Comparison of ENCODE assay signal across 24 mouse cellular contexts in the genomic region with DNA sequence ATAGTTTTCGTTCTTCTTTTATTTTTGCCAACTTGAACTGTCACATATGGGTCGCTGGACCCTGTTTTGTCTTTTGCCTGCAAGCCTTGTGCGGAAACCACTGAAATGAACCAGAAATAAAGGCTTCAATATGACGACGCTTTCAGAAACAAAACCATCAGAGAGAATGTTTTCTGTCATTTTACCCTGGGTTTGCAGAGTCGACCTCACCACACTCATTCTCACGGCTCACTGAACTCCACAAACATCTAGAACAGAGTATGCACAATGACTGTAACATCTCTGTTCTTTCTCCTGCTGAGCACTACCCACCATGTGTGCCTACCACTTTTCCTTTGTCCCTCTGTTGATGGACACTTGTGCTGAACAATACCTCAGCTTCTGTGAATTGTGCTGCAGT.
A peak's percentile ranks its signal among the peaks of the same experiment; 100 is the strongest.
DNase-seq lines count a peak whose midpoint lies in the region; ATAC-seq and TF ChIP-seq lines count a peak whose summit lies in the region.
"Had no signal": no experiment of that assay in that cellular context is flagged by ENCODE, and none has a peak within 500 bp of the region (broad histone marks: within the 10 kb centered on the region; RNA-seq: fewer than 3 reads in every experiment).

No protein-coding gene starts in this region.

- no peak for ATAC-seq in forebrain, embryonic 13.5 days
- ATAC-seq: activated CD4-positive, CD25-positive, alpha-beta regulatory T cell, adult 4 months; CD4-positive, CD25-positive, alpha-beta regulatory T cell, adult 4 months; Patski had no signal

- no peak overlapping the region for H3K9ac ChIP-seq in CH12.LX (ENCODE audit: insufficient read depth, low read depth)
- no peak overlapping the region for H3K9ac ChIP-seq in forebrain, embryonic 13.5 days

- TF ChIP-seq CTCF in CH12.LX (conservative IDR thresholded peaks at IDR 0.05 in 1 of 2, IDR thresholded peaks at IDR 0.05 in 1 of 2; ENCODE audit: low read depth in 2 of 2, low read length in 2 of 2) = no peak

- in situ Hi-C loops in CH12.LX (cut with MboI; ENCODE audit: low pct_ligation_motif_present, low pct_unique_long_range_greater_than_20kb, low sequenced_read_pairs) = no loop called here

- H3K4me2 ChIP-seq in CH12.LX (ENCODE audit: insufficient read depth, low read depth, poor library complexity, severe bottlenecking) = peak overlapping the region; percentile 36; the same call in 1 of the 2 replicates
- H3K4me2 ChIP-seq in forebrain, embryonic 13.5 days = no peak overlapping the region

- no peaks in the 10 kb centered on the region for H3K4me1 ChIP-seq in CH12.LX (ENCODE audit: control insufficient read depth in 1 of 2, insufficient read depth in 2 of 2)
- no peaks in the 10 kb centered on the region for H3K4me1 ChIP-seq in forebrain, embryonic 13.5 days

- TF ChIP-seq EP300 in CH12.LX (IDR thresholded peaks at IDR 0.05; ENCODE audit: low read length) = no peak

- H3K36me3 ChIP-seq in CH12.LX (replicated peaks in 1 of 2; ENCODE audit: control insufficient read depth in 1 of 2, insufficient read depth in 1 of 2, low read length in 1 of 2) = no peaks in the 10 kb centered on the region
- no peaks in the 10 kb centered on the region for H3K36me3 ChIP-seq in forebrain, embryonic 13.5 days (ENCODE audit: poor library complexity, severe bottlenecking)
- H3K36me3 ChIP-seq: G1E had no signal

- DNase-seq in CH12.LX (ENCODE audit: extremely low read depth) = no peak
- peak; percentile 80 for DNase-seq in Muller cell, postnatal 12 days (ENCODE audit: inconsistent ontology term)
- DNase-seq in retina, embryonic 14.5 days (ENCODE audit: low spot score) = peak; percentile 17
- peak; percentile 57 for DNase-seq in retina, postnatal 1 day
- no peak for DNase-seq in spleen, postnatal 36 days (ENCODE audit: low spot score in 2 of 2)
- DNase-seq in kidney, postnatal 4 days = no peak
- DNase-seq in T-cell, adult 2 months (ENCODE audit: low spot score) = no peak
- DNase-seq: adrenal gland, adult 2 months; adrenal gland, adult 8-10 months; adrenal gland, postnatal 10 days; adrenal gland, postnatal 14 days; adrenal gland, postnatal 25 days; adrenal gland, postnatal 36 days; B cell, adult 2 months; cerebellum, adult 11 months; cerebellum, adult 11-12 months; cerebellum, adult 18-20 months; cerebellum, adult 2 months; cerebellum, adult 8-10 months had no signal

- dilution Hi-C loops in CH12.LX (cut with MboI; ENCODE audit: extremely low pct_ligation_motif_present, extremely low pct_unique_long_range_greater_than_20kb, low sequenced_read_pairs) = no loop called here

- H3K4me3 ChIP-seq in CH12.LX (replicated peaks in 1 of 3; ENCODE audit: low read depth in 2 of 3, low read length in 2 of 3, poor library complexity in 1 of 3) = no peak overlapping the region
- H3K4me3 ChIP-seq in forebrain, embryonic 13.5 days = no peak overlapping the region

- no peaks in the 10 kb centered on the region for H3K79me2 ChIP-seq in CH12.LX (replicated peaks; ENCODE audit: control insufficient read depth, extremely low read depth, insufficient read depth, poor library complexity, severe bottlenecking)

- H3K27me3 ChIP-seq in CH12.LX (replicated peaks) = no peaks in the 10 kb centered on the region
- no peaks in the 10 kb centered on the region for H3K27me3 ChIP-seq in forebrain, embryonic 13.5 days
- H3K27me3 ChIP-seq: Patski had no signal

- TF ChIP-seq RAD21 in CH12.LX (IDR thresholded peaks at IDR 0.05; ENCODE audit: low read depth, low read length) = no peak

- H3K9me3 ChIP-seq in CH12.LX (replicated peaks; ENCODE audit: low read length) = no peaks in the 10 kb centered on the region
- H3K9me3 ChIP-seq in forebrain, embryonic 13.5 days (replicated peaks) = no peaks in the 10 kb centered on the region

- WGBS in forebrain, embryonic 13.5 days = 74% methylated on average over 7 of the region's 7 CpGs

- no peak overlapping the region for H3K27ac ChIP-seq in CH12.LX (ENCODE audit: insufficient read depth, low read depth)
- no peak overlapping the region for H3K27ac ChIP-seq in forebrain, embryonic 13.5 days

- no peak for TF ChIP-seq POLR2A in CH12.LX (IDR thresholded peaks at IDR 0.05; ENCODE audit: low read depth, low read length)

TF ChIP-seq in CH12.LX, 34 proteins besides CTCF, POLR2A, EP300 and RAD21:
- TF ChIP-seq MXI1 (IDR thresholded peaks at IDR 0.05; ENCODE audit: low read depth, low read length) (no peak), JUND (conservative IDR thresholded peaks at IDR 0.05; ENCODE audit: low read depth, low read length) (no peak), NELFE (IDR thresholded peaks at IDR 0.05; ENCODE audit: low read depth, low read length) (no peak), USF2 (conservative IDR thresholded peaks at IDR 0.05; ENCODE audit: low read depth, low read length) (no peak), HCFC1 (IDR thresholded peaks at IDR 0.05; ENCODE audit: low read depth, low read length) (no peak), MYC (IDR thresholded peaks at IDR 0.05; ENCODE audit: low read depth, low read length) (no peak)

Comparison
In these comparisons a context has a peak if more than half of its experiments do, and no peak if none do; other contexts are left out.
1. DNase-seq: peak in Muller cell, postnatal 12 days (single experiment), retina, embryonic 14.5 days (single experiment) and retina, postnatal 1 day (single experiment); none in CH12.LX (single experiment), spleen, postnatal 36 days (0 of 2), kidney, postnatal 4 days (0 of 2) and T-cell, adult 2 months (single experiment).